Mouse (Mus musculus): ENCODE measurements around the gene Pomt1.

DNA sequence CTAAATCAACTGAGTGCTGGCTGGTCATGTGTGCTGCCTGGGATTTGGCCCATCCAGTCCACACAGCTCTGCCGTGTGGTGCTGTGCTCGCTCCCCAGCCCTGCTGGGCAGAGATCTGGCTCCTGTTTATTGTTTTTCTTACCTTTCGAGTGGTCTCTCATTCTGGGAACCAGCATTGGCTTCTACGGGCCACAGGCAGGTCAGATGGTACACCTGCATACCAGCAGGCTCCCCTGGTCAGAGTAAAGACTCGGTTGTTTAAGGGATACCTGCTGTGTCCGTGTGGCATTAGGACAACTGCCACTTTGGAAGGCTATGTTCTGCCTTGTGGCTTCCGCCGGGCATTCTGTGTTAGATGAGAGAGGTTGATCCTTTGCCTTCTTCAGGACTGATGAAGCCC, 24.7 kb upstream of the Pomt1 start:
- TF ChIP-seq CTCF (IDR thresholded peaks at IDR 0.05; ENCODE audit: insufficient read depth, low read depth, low read length) (no peak), POLR2A (IDR thresholded peaks at IDR 0.05; ENCODE audit: insufficient read depth, low read depth, low read length) (no peak)

All from olfactory bulb, adult 2 months (tissue).